Mouse (Mus musculus): ENCODE measurements at regions not wholly inside any gene's neighbourhood (a gene's known extent, or its start where the extent isn't known, plus 50 kb on each side); places are given as distances from the start of the nearest gene placed in this dataset.

DNA sequence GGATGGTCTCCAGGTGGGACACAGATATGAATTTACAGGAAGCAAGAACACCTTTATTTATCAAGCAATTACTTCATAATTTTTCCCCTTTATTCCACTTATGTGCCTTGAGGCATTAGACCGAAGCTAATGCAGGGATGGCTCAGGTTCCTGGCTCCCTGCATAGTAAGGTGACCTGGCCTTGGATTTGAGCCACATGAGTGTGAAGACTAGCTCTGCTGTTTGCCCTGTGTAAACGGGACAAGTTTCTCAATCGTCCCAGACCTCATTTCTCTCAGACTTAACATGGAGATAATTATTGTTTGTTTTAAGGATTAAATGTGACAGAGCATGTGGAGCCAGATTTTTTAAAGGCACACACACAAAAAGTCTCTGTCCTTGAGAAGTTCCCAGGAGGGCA lies 132.2 kb upstream of the Tmpo start:
- TF ChIP-seq GATA1 (IDR thresholded peaks at IDR 0.05; ENCODE audit: borderline replicate concordance, low read length) (no peak), FLI1 (IDR thresholded peaks at IDR 0.05; ENCODE audit: low read length) (no peak)

Data from megakaryocyte, embryonic 14.5 days (primary cell).